Mouse (Mus musculus): ENCODE data around the gene Plagl2. TPM values are rescaled to one million over a fixed set of nuclear protein-coding genes. Genes with fewer than 3 reads are reported as not detected.
A peak's percentile ranks its signal among the peaks of the same experiment; 100 is the strongest.

Plagl2 gene
- polyA plus RNA-seq, 1 experiment from 2014 or later = 45.2 TPM

DNA sequence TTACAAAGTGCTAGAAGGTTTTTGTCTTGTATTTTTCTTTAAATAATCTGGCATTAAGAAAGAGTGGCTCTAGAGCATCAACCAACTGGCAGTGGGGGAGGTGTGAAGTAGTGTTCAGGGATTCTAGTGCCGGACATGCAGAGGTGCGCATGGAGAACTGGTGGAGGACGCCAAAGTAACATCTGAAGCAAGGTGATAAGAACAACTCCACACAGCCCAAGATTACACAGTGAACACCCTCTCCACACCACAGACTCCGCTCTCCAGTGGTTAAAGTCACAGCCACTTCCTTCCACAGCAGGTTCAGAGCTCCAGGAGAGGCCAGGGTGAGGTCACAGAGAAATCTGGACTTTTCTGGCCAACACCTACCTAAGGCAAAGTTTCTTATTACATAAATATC, 13.3 kb downstream of the Plagl2 start:
- Histone ChIP-seq H3K4me2 (no peak overlapping the region), H3K9ac (ENCODE audit: low read depth, low read length) (no peak overlapping the region), H3K9me3 (ENCODE audit: control insufficient read depth, low read length) (no peaks in the 10 kb centered on the region), H3K27me3 (replicated peaks; ENCODE audit: control insufficient read depth, insufficient read depth, low read length) (no peaks in the 10 kb centered on the region), H3K27ac (ENCODE audit: low read depth, low read length) (0 out of 2 replicates have a peak overlapping the region, but pooled peaks have one; percentile 67), H3K4me1 (replicated peaks; ENCODE audit: control insufficient read depth, insufficient read depth, low read length) (peaks cover 39% of the 10 kb centered on the region), H3K4me3 (ENCODE audit: low read depth, low read length) (no peak overlapping the region), H3K36me3 (ENCODE audit: control insufficient read depth, insufficient read depth, low read length) (peaks cover 33% of the 10 kb centered on the region)
- peak; percentile 86 for ATAC-seq (replicated peaks; ENCODE audit: low FRiP score)
- DNase-seq (ENCODE audit: low spot score) = no peak
- 47% methylated on average over 4 of the region's 4 CpGs for WGBS

DNA sequence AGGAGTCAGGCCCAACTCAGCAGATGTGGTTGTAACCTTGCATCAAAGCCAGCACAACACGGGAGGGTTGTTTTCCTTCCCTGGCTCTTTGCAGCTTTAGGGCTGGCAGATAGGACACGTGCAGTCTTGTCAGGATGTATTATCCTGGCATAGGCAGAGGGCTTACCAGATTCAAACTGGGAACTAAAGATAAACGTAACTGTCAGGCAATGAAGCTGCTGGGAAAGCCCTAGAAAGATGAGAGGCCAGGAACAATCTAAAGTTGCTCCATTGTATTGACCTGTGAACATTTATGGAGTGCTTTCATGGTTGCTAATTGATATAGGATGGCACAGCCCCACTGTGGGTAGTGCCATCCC, 15.7 kb downstream of the Plagl2 start:
- Histone ChIP-seq H3K9me3 (ENCODE audit: control insufficient read depth, low read length) (no peaks in the 10 kb centered on the region), H3K9ac (ENCODE audit: low read depth, low read length) (peak overlapping the region; percentile 66), H3K4me2 (peak overlapping the region; percentile 79), H3K27ac (ENCODE audit: low read depth, low read length) (peak overlapping the region; percentile 28), H3K4me1 (replicated peaks; ENCODE audit: control insufficient read depth, insufficient read depth, low read length) (peaks cover 53% of the 10 kb centered on the region), H3K36me3 (ENCODE audit: control insufficient read depth, insufficient read depth, low read length) (peaks cover 12% of the 10 kb centered on the region), H3K27me3 (replicated peaks; ENCODE audit: control insufficient read depth, insufficient read depth, low read length) (no peaks in the 10 kb centered on the region), H3K4me3 (ENCODE audit: low read depth, low read length) (peak overlapping the region; percentile 56)
- WGBS = 0% methylated on average over 3 of the region's 3 CpGs
- DNase-seq (ENCODE audit: low spot score) (no peak), ATAC-seq (replicated peaks; ENCODE audit: low FRiP score) (no peak)

GRCm38 (mm10) chr2:153224946-153225594, 16.2 kb downstream of the Plagl2 start, which contains the start of gene Tspyl3:
Tspyl3 (minus strand) TSS chr2:153225441.
- H3K36me3 ChIP-seq (ENCODE audit: control insufficient read depth, insufficient read depth, low read length) = peaks cover 8% of the 10 kb centered on the region
- peak within 1 kb of the TSS; percentile 28 for H3K27ac ChIP-seq (ENCODE audit: low read depth, low read length)
- H3K27me3 ChIP-seq (replicated peaks; ENCODE audit: control insufficient read depth, insufficient read depth, low read length) = no peaks in the 10 kb centered on the region
- peaks cover 58% of the 10 kb centered on the region for H3K4me1 ChIP-seq (replicated peaks; ENCODE audit: control insufficient read depth, insufficient read depth, low read length)
- WGBS = under 1% methylated on average over 31 of the region's 31 CpGs
- H3K9me3 ChIP-seq (ENCODE audit: control insufficient read depth, low read length) = no peaks in the 10 kb centered on the region
- ATAC-seq (replicated peaks; ENCODE audit: low FRiP score) (no peak), DNase-seq (ENCODE audit: low spot score) (peak; percentile 75)
- H3K4me2 ChIP-seq = peak within 1 kb of the TSS; percentile 79
- peak within 1 kb of the TSS; percentile 66 for H3K9ac ChIP-seq (ENCODE audit: low read depth, low read length)
- H3K4me3 ChIP-seq (ENCODE audit: low read depth, low read length) = peak within 1 kb of the TSS; percentile 56

- Histone ChIP-seq H3K4me2 (peak overlapping the region; percentile 60), H3K4me1 (replicated peaks; ENCODE audit: control insufficient read depth, insufficient read depth, low read length) (peaks cover 46% of the 10 kb centered on the region), H3K27ac (ENCODE audit: low read depth, low read length) (peak overlapping the region; percentile 75), H3K36me3 (ENCODE audit: control insufficient read depth, insufficient read depth, low read length) (no peaks in the 10 kb centered on the region), H3K9me3 (ENCODE audit: control insufficient read depth, low read length) (no peaks in the 10 kb centered on the region), H3K27me3 (replicated peaks; ENCODE audit: control insufficient read depth, insufficient read depth, low read length) (no peaks in the 10 kb centered on the region), H3K9ac (ENCODE audit: low read depth, low read length) (peak overlapping the region; percentile 8; the same call in 1 of the 2 replicates), H3K4me3 (ENCODE audit: low read depth, low read length) (no peak overlapping the region)
- DNase-seq (ENCODE audit: low spot score) (no peak), ATAC-seq (replicated peaks; ENCODE audit: low FRiP score) (no peak)
- WGBS = 86% methylated on average over 2 of the region's 2 CpGs
Measured at GRCm38 (mm10) chr2:153222566-153222965, 18.7 kb downstream of the Plagl2 start.

DNA sequence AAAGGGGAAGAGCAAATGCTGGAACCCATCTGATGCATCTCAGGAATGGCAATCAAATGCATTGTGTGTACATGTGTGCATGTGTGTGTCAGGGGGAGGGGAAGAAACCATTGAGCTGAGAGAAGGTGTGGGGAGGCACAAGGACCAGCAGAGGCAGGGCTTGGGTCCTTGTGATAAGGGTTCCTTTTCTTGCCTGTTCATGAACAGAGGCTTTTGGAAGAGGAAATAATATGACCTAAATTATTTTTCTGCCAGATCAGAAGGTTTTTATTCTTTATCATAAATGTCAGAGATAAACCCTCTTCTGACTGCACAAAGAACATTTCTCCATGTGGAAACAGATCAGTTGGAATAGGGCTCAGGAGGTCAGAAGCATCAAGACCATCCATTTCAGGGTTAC, 19.1 kb downstream of the Plagl2 start:
- ATAC-seq (replicated peaks; ENCODE audit: low FRiP score) (peak; percentile 83), DNase-seq (ENCODE audit: low spot score) (no peak)
- Histone ChIP-seq H3K4me3 (ENCODE audit: low read depth, low read length) (no peak overlapping the region), H3K27me3 (replicated peaks; ENCODE audit: control insufficient read depth, insufficient read depth, low read length) (no peaks in the 10 kb centered on the region), H3K9ac (ENCODE audit: low read depth, low read length) (no peak overlapping the region; the same call in 1 of the 2 replicates), H3K27ac (ENCODE audit: low read depth, low read length) (peak overlapping the region; percentile 75), H3K9me3 (ENCODE audit: control insufficient read depth, low read length) (no peaks in the 10 kb centered on the region), H3K4me1 (replicated peaks; ENCODE audit: control insufficient read depth, insufficient read depth, low read length) (peaks cover 43% of the 10 kb centered on the region), H3K4me2 (peak overlapping the region; percentile 60), H3K36me3 (ENCODE audit: control insufficient read depth, insufficient read depth, low read length) (no peaks in the 10 kb centered on the region)

DNA sequence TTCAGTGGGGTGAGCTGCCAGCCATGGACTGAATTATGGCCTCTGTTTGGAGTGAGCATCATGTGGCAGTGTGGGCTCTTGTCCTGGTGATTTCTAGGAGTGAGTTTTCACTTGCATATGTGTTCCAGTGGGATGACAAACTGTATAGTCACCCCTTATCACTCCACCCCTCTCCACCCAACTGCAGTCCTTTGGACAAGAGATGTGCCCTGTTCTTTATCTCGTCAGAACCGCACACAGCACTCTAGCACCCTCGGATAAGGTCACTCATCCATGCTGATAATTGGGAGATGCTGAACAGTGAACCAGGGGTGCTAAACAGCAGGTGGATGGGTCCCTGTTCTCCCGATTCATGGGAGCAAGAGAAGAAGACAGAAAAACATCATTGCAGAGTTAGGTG, 19.6 kb downstream of the Plagl2 start:
- ATAC-seq (replicated peaks; ENCODE audit: low FRiP score) (peak; percentile 91), DNase-seq (ENCODE audit: low spot score) (no peak)
- H3K9me3 ChIP-seq (ENCODE audit: control insufficient read depth, low read length) = no peaks in the 10 kb centered on the region
- H3K36me3 ChIP-seq (ENCODE audit: control insufficient read depth, insufficient read depth, low read length) = no peaks in the 10 kb centered on the region
- no peak overlapping the region for H3K4me3 ChIP-seq (ENCODE audit: low read depth, low read length)
- no peaks in the 10 kb centered on the region for H3K27me3 ChIP-seq (replicated peaks; ENCODE audit: control insufficient read depth, insufficient read depth, low read length)
- peak overlapping the region; percentile 60 for H3K4me2 ChIP-seq
- peak overlapping the region; percentile 76 for H3K27ac ChIP-seq (ENCODE audit: low read depth, low read length)
- WGBS = 48% methylated on average over 4 of the region's 4 CpGs
- peaks cover 40% of the 10 kb centered on the region for H3K4me1 ChIP-seq (replicated peaks; ENCODE audit: control insufficient read depth, insufficient read depth, low read length)
- H3K9ac ChIP-seq (ENCODE audit: low read depth, low read length) = no peak overlapping the region

DNA sequence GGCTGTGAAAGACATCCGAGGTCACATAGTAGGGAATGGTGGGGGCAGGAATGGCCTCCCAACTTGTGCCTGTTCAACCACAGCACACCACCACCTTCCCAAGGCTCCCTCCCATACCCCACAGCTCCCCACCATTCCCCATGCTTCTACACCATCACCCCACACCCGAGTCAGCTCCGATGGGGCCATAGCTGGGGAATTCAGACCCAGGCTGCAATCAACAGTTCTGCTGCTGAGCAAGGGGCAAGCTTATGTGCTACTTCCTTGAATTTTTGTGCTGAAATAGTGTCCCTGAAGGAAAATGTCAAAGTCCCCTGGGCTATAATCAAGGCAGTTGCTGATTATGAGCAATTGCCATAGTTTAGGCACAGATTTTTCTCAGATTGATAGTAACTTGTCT, 22.7 kb downstream of the Plagl2 start:
- ATAC-seq (replicated peaks; ENCODE audit: low FRiP score) = no peak
- Histone ChIP-seq H3K4me1 (replicated peaks; ENCODE audit: control insufficient read depth, insufficient read depth, low read length) (peaks cover 32% of the 10 kb centered on the region), H3K36me3 (ENCODE audit: control insufficient read depth, insufficient read depth, low read length) (no peaks in the 10 kb centered on the region), H3K27ac (ENCODE audit: low read depth, low read length) (no peak overlapping the region), H3K9me3 (ENCODE audit: control insufficient read depth, low read length) (no peaks in the 10 kb centered on the region), H3K4me2 (no peak overlapping the region), H3K27me3 (replicated peaks; ENCODE audit: control insufficient read depth, insufficient read depth, low read length) (no peaks in the 10 kb centered on the region), H3K4me3 (ENCODE audit: low read depth, low read length) (no peak overlapping the region), H3K9ac (ENCODE audit: low read depth, low read length) (no peak overlapping the region)
- DNase-seq (ENCODE audit: low spot score) = no peak
- WGBS = 77% methylated on average over 3 of the region's 3 CpGs

DNA sequence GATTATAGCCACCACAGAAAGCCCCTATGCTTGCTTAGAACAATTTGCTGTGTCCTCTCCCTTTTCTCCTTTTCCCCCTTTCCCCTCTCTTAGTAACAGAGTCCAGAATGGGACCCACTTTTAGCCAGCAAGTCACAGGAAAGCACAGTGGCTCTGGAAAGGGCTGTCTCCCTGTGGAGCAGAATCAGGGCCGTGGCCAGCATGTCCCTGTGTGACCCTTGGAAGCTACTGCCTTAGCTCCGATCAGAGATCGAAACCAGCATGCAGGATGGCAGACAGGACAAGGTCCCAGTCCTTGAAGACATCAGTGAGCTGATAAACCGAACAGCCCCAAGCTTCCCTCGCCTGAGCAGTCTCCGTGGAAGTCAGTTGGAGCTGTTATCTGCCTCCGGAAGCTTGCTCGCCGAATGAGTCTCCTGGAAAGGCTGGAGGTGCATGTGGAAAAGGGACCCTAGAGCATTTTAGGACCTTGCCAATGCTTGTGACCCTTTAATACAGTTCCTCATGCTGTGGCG, 23.3 kb downstream of the Plagl2 start:
- Histone ChIP-seq H3K4me2 (no peak overlapping the region), H3K4me3 (ENCODE audit: low read depth, low read length) (no peak overlapping the region), H3K9ac (ENCODE audit: low read depth, low read length) (no peak overlapping the region), H3K27ac (ENCODE audit: low read depth, low read length) (no peak overlapping the region), H3K9me3 (ENCODE audit: control insufficient read depth, low read length) (no peaks in the 10 kb centered on the region), H3K27me3 (replicated peaks; ENCODE audit: control insufficient read depth, insufficient read depth, low read length) (no peaks in the 10 kb centered on the region), H3K36me3 (ENCODE audit: control insufficient read depth, insufficient read depth, low read length) (no peaks in the 10 kb centered on the region), H3K4me1 (replicated peaks; ENCODE audit: control insufficient read depth, insufficient read depth, low read length) (peaks cover 30% of the 10 kb centered on the region)
- DNase-seq (ENCODE audit: low spot score) (no peak), ATAC-seq (replicated peaks; ENCODE audit: low FRiP score) (no peak)
- whole genome bisulfite sequencing = 78% methylated on average over 10 of the region's 10 CpGs

GRCm38 (mm10) chr2:153215421-153215820, 25.8 kb downstream of the Plagl2 start:
- no peak overlapping the region for H3K9ac ChIP-seq (ENCODE audit: low read depth, low read length)
- H3K9me3 ChIP-seq (ENCODE audit: control insufficient read depth, low read length) = no peaks in the 10 kb centered on the region
- peak; percentile 34; the same call in 1 of the 2 replicates for ATAC-seq (replicated peaks; ENCODE audit: low FRiP score)
- 60% methylated on average over 4 of the region's 4 CpGs for WGBS
- 0 out of 2 replicates have a peak overlapping the region, but pooled peaks have one; percentile 17 for H3K4me2 ChIP-seq
- H3K4me1 ChIP-seq (replicated peaks; ENCODE audit: control insufficient read depth, insufficient read depth, low read length) = peaks cover 14% of the 10 kb centered on the region
- H3K4me3 ChIP-seq (ENCODE audit: low read depth, low read length) = no peak overlapping the region
- no peak for DNase-seq (ENCODE audit: low spot score)
- H3K27ac ChIP-seq (ENCODE audit: low read depth, low read length) = no peak overlapping the region
- H3K36me3 ChIP-seq (ENCODE audit: control insufficient read depth, insufficient read depth, low read length) = no peaks in the 10 kb centered on the region; the same call in 1 of the 2 replicates
- H3K27me3 ChIP-seq (replicated peaks; ENCODE audit: control insufficient read depth, insufficient read depth, low read length) = no peaks in the 10 kb centered on the region
